Mouse (Mus musculus): ENCODE measurements around the gene Wnk1.

Gene Wnk1

DNA sequence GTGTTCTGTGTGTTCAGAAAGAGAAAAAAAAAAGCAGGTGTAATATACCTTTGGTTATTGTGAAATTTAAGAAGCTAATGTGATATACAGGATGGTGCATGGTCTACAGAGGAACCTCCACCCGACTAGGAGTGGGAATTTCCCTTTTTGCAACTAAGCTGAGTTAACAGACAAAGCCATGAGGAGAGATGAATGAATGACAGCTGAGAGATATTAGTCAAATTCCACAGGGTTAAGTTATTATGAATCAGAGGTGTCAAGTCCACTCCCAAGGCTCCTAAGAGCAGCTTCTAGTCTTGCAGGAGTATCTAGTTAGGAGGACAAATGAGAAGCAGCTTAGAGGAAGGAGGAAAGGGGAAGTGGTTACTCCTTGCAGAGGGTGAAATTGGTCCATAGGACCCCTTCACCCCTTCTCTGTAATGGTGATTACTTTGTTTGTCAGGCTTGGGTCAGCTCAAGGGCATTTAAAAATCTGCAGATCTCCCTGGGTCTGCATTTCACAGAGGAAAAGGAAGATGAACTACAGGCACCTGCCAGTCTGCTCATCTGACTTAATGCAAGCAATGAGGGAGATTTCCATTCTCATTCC lies 4.3 kb upstream of the Wnk1 start:
- intact Hi-C loops (cut with DNase I): no loop called here

DNA sequence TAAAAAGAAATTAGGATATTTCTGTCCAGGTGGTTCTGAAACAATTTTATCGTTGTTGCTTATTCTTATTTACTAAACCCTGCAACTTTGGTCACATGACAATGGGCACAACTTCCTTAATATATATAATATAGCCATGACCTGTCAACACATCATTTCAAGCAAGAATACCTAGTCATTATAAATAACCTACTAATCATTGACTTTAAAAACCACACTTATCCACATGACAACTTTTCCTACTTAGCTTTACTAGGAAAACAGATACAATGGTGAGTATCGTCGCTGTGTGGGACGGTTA lies 2.0 kb upstream of the Wnk1 start:
- intact Hi-C loops (cut with DNase I): no loop called here

DNA sequence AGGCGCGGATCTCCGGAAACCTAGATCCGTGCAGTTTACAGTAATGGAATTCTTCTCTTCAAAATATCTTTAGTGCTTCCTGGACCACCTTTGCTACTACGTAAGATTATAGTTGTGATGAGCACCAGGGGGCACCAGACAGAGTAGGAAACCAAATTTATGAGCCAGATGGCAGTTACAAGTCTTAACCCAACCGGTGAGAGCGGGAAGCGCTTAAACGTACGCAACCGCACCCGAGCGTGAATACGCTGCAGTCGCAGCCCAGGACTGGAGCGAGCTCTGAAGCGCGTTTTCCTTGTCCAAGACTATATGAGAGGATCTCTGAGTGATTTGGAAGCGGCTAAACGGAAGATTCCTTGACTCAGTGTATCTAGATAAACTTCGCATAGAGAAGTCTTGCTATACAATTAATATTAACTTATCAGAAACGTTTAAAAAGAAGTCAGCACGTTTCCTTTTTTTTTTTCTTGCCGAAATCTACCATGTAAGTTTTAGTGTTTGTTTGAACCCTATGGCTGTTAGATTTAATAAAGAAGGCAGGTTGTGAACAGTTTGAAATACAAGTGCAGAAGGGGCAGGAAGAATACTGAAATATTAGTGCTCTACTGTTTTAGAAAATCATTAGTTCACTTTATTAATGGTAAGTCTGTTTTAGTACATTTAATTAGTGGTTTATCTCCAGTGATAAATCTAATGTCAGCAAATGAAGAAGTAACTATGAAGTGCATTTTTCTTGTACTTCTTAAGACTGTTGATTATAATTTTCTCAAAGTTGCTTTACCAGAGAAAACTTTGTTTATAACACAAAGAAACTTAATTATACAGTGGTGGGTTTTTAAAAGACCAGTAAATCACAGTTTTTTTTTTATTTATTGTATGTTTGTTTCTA lies 1.4 kb upstream of the Wnk1 start:
- intact Hi-C loops (cut with DNase I): loop anchor here (2.0 to 5.0 kb wide), 2 partner anchors 38 to 153 kb away; no protein-coding TSS in a partner anchor

DNA sequence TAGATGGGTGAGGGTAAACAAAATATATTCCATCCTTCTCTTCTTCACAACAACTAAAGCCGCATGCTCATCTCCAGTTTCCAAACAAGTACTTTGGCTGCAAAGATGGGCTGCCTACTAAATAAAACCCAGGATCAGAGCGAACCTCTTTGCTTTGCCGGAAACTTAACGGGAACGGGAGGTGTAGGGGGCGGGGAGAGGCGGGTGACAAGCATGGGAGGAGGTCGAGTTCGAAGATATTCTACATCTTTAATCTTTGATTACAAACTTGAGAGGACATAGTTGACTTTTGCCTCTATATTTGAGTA lies 738 bp upstream of the Wnk1 start:
- intact Hi-C loops (cut with DNase I): loop anchor here (2.0 to 5.0 kb wide), 2 partner anchors 37 to 154 kb away; no protein-coding TSS in a partner anchor

DNA sequence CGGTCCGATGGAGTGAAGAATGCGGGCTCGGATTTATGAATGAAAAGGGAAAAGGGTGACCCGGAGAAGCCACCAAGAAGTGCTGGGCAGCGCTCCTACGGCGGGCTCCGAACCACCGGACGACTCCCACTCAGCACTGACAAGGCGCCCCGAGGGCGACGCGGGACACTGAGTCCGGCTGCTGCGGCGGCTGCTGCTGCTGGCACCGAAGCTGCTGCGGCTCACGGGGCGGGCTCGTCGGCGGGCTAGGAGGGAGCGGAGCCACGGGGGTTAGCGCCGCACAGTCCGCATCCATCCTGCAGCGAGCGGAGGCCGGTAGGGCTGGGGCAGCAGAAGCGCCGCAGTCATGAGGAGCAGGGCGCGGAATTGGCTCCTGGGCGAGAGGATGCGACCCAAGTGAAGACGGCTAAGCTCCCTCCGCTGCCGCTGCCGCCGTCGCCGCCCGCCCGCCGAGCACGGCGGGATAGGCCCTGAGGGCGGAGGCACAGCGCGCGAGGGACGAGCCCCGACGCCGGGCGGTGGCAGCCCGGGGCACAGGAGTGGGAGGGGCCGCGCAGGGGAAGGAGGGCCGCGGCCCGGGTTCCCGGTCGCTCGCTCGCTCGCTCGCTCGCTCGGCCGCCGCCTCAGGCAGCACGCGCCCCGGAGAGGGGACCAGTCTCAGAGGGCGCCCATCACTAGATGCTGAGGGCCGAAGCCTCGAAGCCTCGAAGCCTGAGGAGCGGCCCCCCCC lies 671 bp downstream of the Wnk1 start:
- intact Hi-C loops (cut with DNase I): loop anchor here (2.0 to 5.0 kb wide), 2 partner anchors 36 to 155 kb away; no protein-coding TSS in a partner anchor

DNA sequence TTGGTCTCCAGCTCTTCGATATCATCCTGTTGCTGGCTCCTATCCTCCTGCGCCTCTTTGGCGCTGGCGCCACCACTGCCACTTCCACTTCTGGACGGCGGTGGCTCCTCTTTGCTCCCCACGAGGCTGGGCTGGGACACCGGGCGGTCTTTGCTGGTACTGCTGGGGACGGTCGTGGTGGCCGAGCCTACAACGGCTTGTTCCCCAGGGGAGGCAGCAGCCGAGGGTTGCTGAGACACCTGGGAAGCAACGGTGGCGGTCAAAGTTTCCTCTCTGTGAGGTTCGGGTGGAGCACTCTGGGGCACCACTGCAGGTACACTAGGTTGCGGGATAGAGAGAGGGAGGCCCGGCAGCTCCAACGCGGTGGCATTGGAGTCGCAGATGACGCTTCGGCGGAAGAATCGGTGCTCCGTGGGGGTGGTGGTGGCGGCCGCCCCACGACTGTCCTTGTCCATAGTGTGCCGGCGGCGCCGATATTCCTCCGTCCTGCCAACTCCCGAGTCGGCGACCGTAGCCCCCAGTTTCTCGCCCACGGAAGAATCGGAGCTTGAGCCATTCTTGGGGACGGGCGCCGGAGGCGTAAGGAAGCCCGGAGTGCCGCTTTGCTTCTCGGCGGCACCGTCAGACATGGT lies 1.4 kb downstream of the Wnk1 start:
- intact Hi-C loops (cut with DNase I): loop anchor here (5.0 kb wide), 1 partner anchor 35 kb away; no protein-coding TSS in a partner anchor

DNA sequence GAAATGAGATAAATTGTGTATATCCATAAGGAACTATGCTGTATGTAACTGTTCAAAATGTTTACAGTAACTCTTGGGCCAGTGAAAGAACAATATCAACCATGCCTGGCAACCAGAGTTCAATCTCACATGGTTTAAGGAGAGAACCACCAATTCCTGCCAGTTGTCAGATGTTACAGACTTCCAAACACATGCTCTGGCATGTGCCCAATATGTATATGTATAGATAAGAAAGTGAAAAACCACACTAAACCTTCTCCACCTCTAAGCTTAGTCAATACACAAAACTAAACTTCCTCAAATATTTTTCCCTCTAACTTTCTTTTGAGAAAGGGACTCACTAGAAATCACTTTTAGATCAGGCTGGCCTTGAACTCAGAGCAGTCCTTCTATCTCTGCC lies 13.9 kb downstream of the Wnk1 start:
- intact Hi-C loops (cut with DNase I): no loop called here

DNA sequence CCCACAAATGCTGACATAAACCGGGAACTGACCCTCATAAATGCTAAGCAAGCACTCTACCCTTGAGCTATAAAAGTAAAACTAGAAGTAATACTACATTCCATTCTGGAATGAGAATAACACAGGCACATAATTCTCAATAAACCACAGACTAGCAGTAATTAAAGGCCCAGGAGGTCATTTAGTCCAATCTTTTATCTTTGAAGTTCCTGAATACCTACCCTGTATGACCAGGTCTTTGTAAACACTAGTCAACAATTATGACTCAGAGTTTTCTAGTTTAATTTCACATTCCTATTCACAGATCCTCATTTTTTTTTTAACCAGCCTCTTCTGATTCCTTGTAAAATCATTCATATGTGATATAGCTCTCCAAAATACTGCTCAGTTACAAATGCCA lies 14.7 kb downstream of the Wnk1 start:
- intact Hi-C loops (cut with DNase I): no loop called here

DNA sequence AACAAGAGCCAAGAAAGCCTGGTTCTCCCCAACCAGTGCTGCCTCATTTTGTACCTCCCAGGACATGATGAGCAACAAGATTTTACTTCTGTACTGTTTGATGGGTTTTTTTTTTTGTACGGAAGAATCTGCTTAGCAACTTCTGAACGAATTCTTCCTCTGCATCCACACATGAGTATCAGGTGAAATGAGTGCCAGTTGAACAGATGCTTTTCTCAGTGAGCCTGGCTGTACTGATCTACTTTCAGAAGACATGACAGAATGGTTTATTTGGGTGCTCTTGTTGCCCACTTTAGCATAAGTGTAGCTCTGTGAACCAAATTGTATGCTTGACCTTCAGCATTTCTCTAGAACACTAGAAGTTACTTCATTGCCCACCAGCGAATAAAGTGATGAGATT lies 16.4 kb downstream of the Wnk1 start:
- intact Hi-C loops (cut with DNase I): no loop called here

DNA sequence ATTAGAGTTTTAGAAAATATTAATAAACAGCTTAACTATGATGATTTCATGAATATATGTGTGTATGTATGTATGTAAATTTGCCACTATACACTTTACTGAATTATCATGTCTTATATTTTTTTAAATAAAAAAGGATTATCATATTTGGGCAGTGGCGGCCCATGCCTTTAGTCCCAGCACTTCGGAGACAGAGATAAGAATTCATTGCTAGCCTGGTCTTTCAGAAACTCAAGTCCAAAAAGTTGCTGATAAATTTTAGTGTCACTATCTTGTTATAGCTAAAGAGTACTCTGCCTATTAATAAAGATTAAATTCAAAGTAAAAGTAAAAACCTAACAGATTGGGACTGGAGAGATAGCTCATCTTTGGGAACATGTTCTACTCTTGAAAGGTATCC lies 18.8 kb downstream of the Wnk1 start:
- intact Hi-C loops (cut with DNase I): no loop called here

DNA sequence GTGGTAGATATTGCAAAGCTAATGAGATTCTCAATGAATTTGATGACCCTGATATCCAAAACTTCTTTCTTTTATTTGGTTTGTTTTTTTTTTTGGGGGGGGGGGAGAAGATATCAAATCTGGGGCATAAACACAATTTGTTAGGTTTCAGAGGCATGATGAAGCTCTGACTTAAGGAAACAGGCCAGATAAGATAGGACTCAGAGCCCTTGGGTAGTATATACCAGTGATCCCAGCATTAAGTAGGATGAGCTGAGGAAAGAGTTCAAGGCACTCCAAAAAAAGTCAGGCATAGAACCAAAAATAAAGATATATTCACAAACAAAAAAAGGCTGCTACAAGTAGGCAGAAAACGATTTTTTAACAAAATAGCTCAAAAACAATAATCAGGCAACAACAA lies 25.3 kb downstream of the Wnk1 start:
- intact Hi-C loops (cut with DNase I): no loop called here

DNA sequence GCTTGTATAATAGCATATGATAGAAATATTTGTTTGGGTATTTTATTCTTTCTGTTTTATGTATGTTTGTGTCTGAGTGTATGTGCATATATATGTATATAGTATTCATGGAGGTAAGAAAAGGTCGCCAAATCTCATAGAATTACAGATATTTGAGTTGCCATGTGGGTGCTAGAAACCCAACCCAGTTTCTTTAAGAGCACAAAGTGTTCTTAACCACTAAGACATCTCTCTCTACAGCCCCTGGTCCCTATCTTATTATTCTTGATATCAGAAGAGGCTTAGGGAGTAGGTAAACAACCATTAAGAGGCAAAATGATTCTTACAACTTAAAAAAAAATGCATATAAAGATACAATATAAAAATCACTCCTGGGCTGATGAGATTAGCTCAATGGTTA lies 27.0 kb downstream of the Wnk1 start:
- intact Hi-C loops (cut with DNase I): no loop called here

DNA sequence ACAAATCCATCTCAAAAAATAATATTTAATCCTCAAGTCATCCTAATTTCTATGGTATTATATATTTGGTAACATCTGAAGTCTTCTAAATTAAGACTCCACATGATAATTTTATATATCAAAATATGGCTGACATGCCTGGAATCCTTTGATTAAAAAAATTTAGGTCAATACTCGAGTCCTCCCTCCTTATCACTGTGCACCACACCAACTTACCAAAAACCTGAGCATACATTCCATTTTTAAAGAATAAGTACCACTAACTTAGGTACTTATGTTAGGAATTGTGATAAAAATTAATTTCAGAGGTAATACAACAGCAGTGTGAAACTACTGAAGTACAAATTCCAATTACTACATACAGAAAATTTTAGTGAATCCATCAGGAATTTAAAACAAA lies 27.5 kb downstream of the Wnk1 start:
- intact Hi-C loops (cut with DNase I): no loop called here

DNA sequence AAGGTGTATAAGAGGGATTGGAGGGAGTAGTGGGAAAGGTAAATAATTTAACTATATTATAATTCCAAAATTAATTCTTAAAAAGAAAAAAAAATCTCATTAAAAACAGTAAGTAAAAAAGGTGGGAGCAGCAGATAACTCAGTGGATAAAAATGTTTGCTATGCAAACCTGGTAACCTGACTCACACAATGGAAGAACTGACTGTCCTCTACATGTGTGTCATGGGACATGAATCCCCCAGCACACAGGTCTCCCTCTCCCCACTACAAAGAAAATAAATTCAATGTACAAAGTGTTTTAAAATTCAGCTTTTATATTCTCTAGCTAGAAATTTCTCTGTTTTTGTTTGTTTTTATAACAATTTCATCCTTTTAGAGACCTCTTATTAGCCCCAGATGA lies 27.9 kb downstream of the Wnk1 start:
- intact Hi-C loops (cut with DNase I): no loop called here

DNA sequence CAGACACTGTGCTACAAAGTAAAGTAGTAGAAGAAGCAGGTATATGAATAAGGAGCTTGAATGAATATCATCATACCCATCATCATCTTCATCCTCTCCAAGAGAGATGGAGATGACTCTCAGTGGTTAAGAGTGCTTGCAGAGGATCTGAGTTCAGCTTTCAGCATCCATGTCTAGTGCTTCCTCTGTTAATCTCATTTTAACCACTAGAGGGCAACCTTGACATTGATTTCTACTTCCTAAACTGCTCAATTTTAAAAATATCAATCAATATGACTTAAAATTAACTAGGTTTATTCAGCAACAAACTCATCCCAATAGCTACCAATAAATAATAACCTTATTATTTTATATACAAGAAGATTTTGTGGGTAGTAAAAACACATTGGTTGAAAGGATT lies 36.8 kb downstream of the Wnk1 start:
- intact Hi-C loops (cut with DNase I): loop anchor here (2.0 to 5.0 kb wide), 2 partner anchors 36 to 191 kb away; partner anchors contain the start of gene Wnk1

DNA sequence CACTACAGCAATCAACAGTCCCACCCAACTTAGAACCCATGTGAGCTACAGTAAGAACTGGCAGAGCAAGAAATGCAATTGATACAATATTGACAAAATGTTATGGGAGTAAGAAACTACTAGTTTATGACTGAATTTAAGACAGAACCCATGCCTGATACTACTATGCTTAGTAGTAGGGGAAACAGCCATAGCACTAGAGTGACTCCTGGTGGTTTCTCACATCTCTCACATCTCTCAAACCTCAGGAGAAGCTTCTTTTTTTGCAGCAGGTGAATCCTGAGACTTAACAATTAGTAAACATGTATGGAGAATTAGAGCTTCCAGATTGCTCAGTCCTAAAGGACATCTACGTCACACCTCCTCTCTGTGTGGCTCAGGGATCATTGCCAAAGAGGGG lies 42.0 kb downstream of the Wnk1 start:
- intact Hi-C loops (cut with DNase I): no loop called here

DNA sequence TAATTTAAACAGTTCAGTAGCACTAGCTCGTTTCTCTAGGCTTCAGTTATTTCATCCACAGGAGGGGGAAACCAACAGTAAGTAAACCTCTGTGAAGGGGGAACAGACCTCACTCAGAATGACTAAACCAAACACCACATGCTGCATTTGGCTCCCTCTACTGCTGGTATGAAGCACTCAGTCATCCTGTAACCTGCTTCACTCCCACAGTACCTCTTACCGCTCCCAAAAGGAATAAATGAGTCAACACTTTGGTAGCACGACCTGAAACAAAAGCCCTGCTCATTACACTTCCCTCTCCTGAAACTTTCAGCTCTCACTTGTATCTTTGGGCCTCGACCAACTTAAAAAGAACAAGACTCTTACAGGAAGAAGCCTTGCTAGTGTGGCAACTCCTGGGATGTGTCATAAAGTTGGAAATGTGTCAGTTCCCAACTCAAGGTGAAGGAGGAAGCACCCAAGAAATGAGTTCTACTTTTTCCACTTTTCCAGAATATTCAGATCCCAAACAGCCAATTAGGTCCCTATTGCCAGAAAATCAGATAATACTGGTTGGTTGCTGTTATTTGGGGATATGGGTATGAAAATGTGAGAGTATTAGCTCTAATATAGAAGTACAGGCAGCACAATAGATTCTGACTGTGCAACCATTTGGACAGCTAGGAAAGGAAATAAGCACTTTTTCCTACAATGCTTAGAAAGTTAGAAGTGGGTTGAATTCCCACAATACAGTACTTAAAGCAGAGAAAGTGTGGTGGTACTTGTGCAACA lies 114.1 kb downstream of the Wnk1 start:
- intact Hi-C loops (cut with DNase I): loop anchor here (5.0 to 10.0 kb wide), 2 partner anchors 132 to 430 kb away; no protein-coding TSS in a partner anchor

DNA sequence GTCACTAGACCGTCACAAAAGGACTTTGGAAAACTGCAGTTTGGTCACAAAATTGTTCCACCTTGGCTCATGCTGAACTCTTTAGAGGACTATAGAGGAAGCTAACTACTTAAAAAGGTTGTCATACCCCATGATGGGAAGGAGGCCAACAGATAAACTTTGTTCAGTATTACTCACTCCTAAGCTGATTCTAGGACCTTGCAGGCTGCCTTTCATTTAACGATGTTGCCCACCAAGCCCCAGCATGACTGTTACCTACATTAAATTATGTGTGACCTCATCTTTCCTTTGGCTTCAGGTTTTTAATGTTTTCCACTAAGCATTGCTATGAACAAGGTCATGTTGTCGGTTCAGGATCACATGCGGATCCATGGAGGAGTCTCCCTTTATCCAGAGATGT lies 115.9 kb downstream of the Wnk1 start:
- intact Hi-C loops (cut with DNase I): loop anchor here (5.0 to 10.0 kb wide), 2 partner anchors 130 to 428 kb away; no protein-coding TSS in a partner anchor

DNA sequence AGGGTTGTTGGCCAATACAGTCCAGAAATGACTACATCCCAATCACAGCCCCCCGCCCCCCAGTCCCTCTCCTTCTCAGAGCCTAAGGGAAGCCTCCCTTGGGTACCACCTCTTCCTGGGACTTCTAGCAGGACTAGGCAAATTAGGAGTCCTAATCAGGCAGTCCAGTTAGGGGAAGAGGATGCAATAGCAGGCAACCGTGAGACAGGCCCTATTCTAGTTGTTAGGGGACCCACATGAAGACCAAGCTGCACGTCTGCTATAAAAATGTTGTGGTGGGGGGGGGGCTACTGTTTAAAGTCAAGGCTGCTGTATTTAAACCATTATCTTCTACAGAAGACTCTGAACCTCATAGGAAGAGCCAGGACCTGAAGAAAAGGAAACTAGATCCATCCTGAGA lies 116.3 kb downstream of the Wnk1 start:
- intact Hi-C loops (cut with DNase I): loop anchor here (5.0 to 10.0 kb wide), 2 partner anchors 130 to 427 kb away; no protein-coding TSS in a partner anchor

DNA sequence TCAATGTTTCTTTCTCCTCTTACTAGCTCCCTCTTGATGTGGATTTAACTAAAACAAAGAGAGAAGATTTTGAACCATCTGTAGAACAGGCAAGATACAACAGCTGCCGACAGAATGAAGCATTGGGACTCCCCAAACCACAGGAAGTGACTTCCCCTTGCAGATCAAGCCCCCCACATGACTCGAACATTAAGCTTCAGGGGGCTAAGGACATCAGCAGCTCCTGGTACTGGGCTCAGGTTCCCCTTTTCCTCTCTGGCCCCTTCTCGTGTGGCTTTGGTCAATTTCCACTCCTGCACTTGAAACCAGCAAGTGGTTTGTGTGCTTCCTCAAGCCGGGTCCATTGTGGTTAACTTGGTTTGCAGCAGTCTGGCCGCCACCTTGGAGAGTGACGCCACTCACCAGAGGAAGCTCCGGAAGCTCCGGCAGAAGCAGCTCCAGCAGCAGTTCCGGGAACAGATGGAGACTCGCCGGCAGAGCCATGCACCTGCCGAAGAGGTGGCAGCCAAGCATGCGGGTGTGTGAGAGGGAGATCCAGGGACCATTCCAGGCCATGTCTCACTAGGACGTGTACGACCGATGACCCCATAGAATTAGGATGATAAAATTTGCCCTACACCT lies 119.8 kb downstream of the Wnk1 start:
- intact Hi-C loops (cut with DNase I): no loop called here

Measured in adrenal gland (tissue).